Mouse (Mus musculus) liver, postnatal 0 days (tissue): ENCODE measurements at regions not wholly inside any gene's neighbourhood (a gene's known extent, or its start where the extent isn't known, plus 50 kb on each side); places are given as distances from the start of the nearest gene placed in this dataset.

ENCODE experiments used
- ATAC-seq: fragments of 200-750 bp; cut with Nextera tagmentation; 2 replicates; pipeline ENCODE4 v1.8.0; 2017; ENCODE audit warnings: mild to moderate bottlenecking, moderate library complexity
- DNase-seq: peaks from one replicate; pipeline ENCODE4 v3.0.0-alpha.2; 2016
- H3K27ac ChIP-seq: fragments of 300-500 bp; sonication (generic); 2 replicates; pipeline ENCODE4 v1.5.1; 2014; ENCODE audit warnings: antibody characterized with exemption, moderate library complexity, mild to moderate bottlenecking, low read depth
- H3K27me3 ChIP-seq: fragments of 300-500 bp; sonication (generic); 2 replicates; pipeline ENCODE4 v1.6.1; 2014; ENCODE audit warnings: low read length, control low read depth, mixed read lengths; ENCODE audit not compliant: insufficient read depth
- H3K36me3 ChIP-seq: fragments of 300-500 bp; sonication (generic); replicated peaks from 2 replicates; pipeline ENCODE4 v1.6.1; 2014; ENCODE audit warnings: mild to moderate bottlenecking, control low read depth, low read length, moderate library complexity, mixed read lengths; ENCODE audit not compliant: insufficient read depth
- H3K4me1 ChIP-seq: fragments of 300-500 bp; sonication (generic); 2 replicates; pipeline ENCODE4 v1.6.1; 2014; ENCODE audit warnings: antibody characterized with exemption, mild to moderate bottlenecking, control low read depth; ENCODE audit not compliant: insufficient read depth
- H3K4me2 ChIP-seq: fragments of 300-500 bp; sonication (generic); 2 replicates; pipeline ENCODE4 v1.6.1; 2014; ENCODE audit warnings: low read depth, mild to moderate bottlenecking, low read length, moderate library complexity, mixed read lengths
- H3K4me3 ChIP-seq: fragments of 300-500 bp; sonication (generic); 2 replicates; pipeline ENCODE4 v1.5.1; 2014; ENCODE audit warnings: low read depth, low read length
- H3K9ac ChIP-seq: fragments of 300-500 bp; sonication (generic); replicated peaks from 2 replicates; pipeline ENCODE4 v1.6.1; 2014; ENCODE audit warnings: mild to moderate bottlenecking, moderate library complexity
- H3K9me3 ChIP-seq: fragments of 300-500 bp; sonication (generic); 2 replicates; pipeline ENCODE4 v1.6.1; 2016; ENCODE audit warnings: mild to moderate bottlenecking, control low read depth, low read length, mixed read lengths
- CTCF ChIP-seq: sonication (generic); IDR thresholded peaks from 2 replicates; pipeline ENCODE4 v1.5.1; 2016; ENCODE audit warnings: antibody characterized with exemption, low read depth
- EP300 ChIP-seq: IDR thresholded peaks from 2 replicates; pipeline ENCODE4 v1.6.1; 2016; ENCODE audit warnings: antibody characterized with exemption, low read depth, mild to moderate bottlenecking
- WGBS: fragments of 180-500 bp; shearing (Covaris S2); extraction: QIAGEN DNeasy Blood & Tissue Kit; methylation state at CpG from one replicate; pipeline ENCODE4 v1.1.7; 2014; ENCODE audit not compliant: insufficient replicate concordance; 5-methylcytosine and 5-hydroxymethylcytosine counted together

DNA sequence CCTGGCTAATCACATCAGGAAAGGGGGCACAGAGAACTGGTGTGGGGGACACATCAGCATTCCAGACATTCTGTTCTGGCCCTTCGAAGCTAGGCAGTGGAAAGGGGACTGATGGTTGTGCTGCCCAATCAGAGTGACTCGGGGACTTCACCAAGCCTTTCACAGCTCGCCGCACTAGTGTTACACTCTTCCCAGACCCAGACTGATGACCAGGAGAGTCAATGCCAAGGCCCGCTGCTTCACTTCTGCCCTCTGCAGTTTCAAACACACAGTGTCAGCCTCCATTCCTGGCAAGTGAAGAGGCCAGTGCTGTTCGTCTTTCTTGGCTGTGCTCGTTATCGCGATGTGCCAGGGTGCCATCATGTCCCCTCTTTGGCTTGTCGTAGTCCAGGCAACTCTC, 121.7 kb upstream of the Gm10181 start:
- 66% methylated on average over 10 of the region's 10 CpGs for WGBS
- no peak for ATAC-seq
- Histone ChIP-seq H3K4me1 (no peaks in the 10 kb centered on the region), H3K27ac (no peak overlapping the region), H3K36me3 (no peaks in the 10 kb centered on the region), H3K4me2 (no peak overlapping the region), H3K9me3 (no peaks in the 10 kb centered on the region), H3K27me3 (no peaks in the 10 kb centered on the region), H3K4me3 (no peak overlapping the region), H3K9ac (no peak overlapping the region)
- TF ChIP-seq CTCF = no peak
- TF ChIP-seq EP300 = no peak
- no peak for DNase-seq

DNA sequence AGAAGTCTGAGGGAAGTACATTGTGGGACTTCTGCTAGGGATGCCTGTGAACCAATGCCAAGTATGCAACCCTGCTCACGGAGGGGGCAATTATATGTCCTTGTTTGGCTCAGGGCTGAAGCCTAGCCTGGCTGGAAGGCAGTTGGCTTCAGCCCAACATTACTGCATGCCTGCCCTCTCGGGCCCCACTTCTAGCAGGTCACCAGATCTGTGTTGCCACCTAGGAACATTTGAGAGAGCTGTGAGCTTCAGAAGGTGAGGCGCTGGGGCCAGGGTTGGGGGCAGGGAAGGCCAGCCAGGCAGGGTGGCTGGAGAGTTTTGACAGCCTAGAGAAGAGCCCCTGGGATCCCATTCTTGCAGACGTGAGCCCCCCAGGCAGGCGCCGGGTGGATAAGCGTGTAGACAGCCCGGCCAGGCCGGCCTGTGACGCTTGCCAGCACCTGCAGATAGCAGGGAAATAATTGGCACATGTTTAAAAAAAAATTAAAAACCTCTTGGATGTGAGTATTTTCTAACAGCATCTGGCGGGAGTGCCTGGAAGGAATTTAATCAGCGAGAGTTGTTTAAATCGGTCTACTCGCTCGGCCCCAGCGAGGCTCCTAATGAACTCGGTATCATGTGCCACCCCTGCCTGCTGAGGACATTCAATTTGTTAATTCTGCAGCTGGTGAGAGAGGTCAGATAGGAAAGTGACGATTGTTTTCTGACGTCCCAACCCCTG, 115.0 kb upstream of the Gm10181 start:
- no peaks in the 10 kb centered on the region for H3K36me3 ChIP-seq
- H3K27me3 ChIP-seq = no peaks in the 10 kb centered on the region
- H3K4me3 ChIP-seq = no peak overlapping the region
- ATAC-seq = no peak; the same call in 1 of the 2 replicates
- H3K4me1 ChIP-seq = peaks cover 5% of the 10 kb centered on the region; the same call in 1 of the 2 replicates
- peak overlapping the region; percentile 26 for H3K4me2 ChIP-seq
- TF ChIP-seq EP300 (no peak), CTCF (no peak)
- DNase-seq = no peak
- 30% methylated on average over 19 of the region's 19 CpGs for WGBS
- H3K27ac ChIP-seq = no peak overlapping the region
- H3K9ac ChIP-seq = no peak overlapping the region
- no peaks in the 10 kb centered on the region for H3K9me3 ChIP-seq

DNA sequence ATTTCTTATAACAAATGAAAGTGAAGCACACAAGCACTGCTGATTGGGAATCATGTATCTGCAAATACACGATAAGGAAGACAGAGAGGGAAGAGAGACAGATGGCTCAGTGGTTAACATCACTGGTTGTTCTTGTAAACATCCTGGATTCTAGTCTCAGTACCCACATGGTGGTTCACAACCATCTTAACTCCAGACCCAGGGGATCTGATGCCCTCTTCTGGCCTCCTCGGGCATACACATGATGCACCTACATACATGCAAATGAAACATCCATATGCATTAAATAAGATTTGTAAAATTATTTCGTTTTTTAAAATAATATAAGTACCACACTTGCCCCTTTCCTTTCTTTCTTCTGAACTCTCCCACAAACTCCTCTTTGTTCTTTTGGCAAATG, 106.4 kb upstream of the Gm10181 start:
- H3K4me2 ChIP-seq = no peak overlapping the region
- ATAC-seq (no peak), DNase-seq (no peak)
- H3K4me3 ChIP-seq = no peak overlapping the region
- 64% methylated on average over 3 of the region's 3 CpGs for WGBS
- no peak overlapping the region for H3K9ac ChIP-seq
- H3K36me3 ChIP-seq = no peaks in the 10 kb centered on the region
- H3K9me3 ChIP-seq = no peaks in the 10 kb centered on the region
- no peaks in the 10 kb centered on the region for H3K27me3 ChIP-seq
- H3K4me1 ChIP-seq = no peaks in the 10 kb centered on the region
- TF ChIP-seq EP300 (no peak), CTCF (no peak; the same call in 1 of the 2 replicates)
- H3K27ac ChIP-seq = no peak overlapping the region

- Histone ChIP-seq H3K4me2 (no peak overlapping the region), H3K36me3 (no peaks in the 10 kb centered on the region), H3K9ac (no peak overlapping the region), H3K27me3 (no peaks in the 10 kb centered on the region), H3K27ac (no peak overlapping the region), H3K4me1 (no peaks in the 10 kb centered on the region), H3K4me3 (no peak overlapping the region), H3K9me3 (no peaks in the 10 kb centered on the region)
- no peak for DNase-seq
- WGBS = 27% methylated on average over 7 of the region's 7 CpGs
- no peak for ATAC-seq
- no peak for TF ChIP-seq EP300
- no peak for TF ChIP-seq CTCF
These were observed 94.7 kb upstream of the Gm10181 start for GRCm38 (mm10) chr9:24994491-24994890.

GRCm38 (mm10) chr9:25021095-25021691, 68.0 kb upstream of the Gm10181 start:
- no peak overlapping the region for H3K9ac ChIP-seq
- ATAC-seq (no peak), DNase-seq (no peak)
- no peaks in the 10 kb centered on the region for H3K9me3 ChIP-seq
- H3K4me1 ChIP-seq = no peaks in the 10 kb centered on the region
- no peak overlapping the region for H3K4me2 ChIP-seq
- no peak overlapping the region for H3K27ac ChIP-seq
- H3K4me3 ChIP-seq = no peak overlapping the region
- no peaks in the 10 kb centered on the region for H3K27me3 ChIP-seq
- no peaks in the 10 kb centered on the region for H3K36me3 ChIP-seq
- 65% methylated on average over 4 of the region's 4 CpGs for WGBS
- TF ChIP-seq CTCF (no peak), EP300 (no peak)

- no peak overlapping the region for H3K4me3 ChIP-seq
- no peaks in the 10 kb centered on the region for H3K4me1 ChIP-seq
- no peak overlapping the region for H3K27ac ChIP-seq
- no peak for ATAC-seq
- no peak for TF ChIP-seq CTCF
- no peak for TF ChIP-seq EP300
- H3K9me3 ChIP-seq = no peaks in the 10 kb centered on the region
- 81% methylated on average over 4 of the region's 4 CpGs for WGBS
- H3K4me2 ChIP-seq = no peak overlapping the region
- H3K27me3 ChIP-seq = no peaks in the 10 kb centered on the region
- no peaks in the 10 kb centered on the region for H3K36me3 ChIP-seq
- DNase-seq = no peak
- no peak overlapping the region for H3K9ac ChIP-seq
These were observed 66.8 kb upstream of the Gm10181 start for GRCm38 (mm10) chr9:25022439-25022838.
